In genomic region chr11:55571144-55571543, GRCm38 (mm10) we compare ENCODE assay signal across 9 mouse cellular contexts. TPM values are rescaled to one million over a fixed set of nuclear protein-coding genes. Genes with fewer than 3 reads are reported as not detected.
DNase-seq lines count a peak whose midpoint lies in the region; ATAC-seq lines count a peak whose summit lies in the region.
"Had no signal": no experiment of that assay in that cellular context is flagged by ENCODE, and none has a peak within 500 bp of the region (broad histone marks: within the 10 kb centered on the region; RNA-seq: fewer than 3 reads in every experiment).

No protein-coding gene starts in this region.

- DNase-seq in kidney, adult 11 months = peak; percentile 16
- DNase-seq in 416B (ENCODE audit: low read depth) = peak; percentile 38
- peak; percentile 65 for DNase-seq in NIH3T3 (ENCODE audit: low read depth)
- DNase-seq in cerebellum, postnatal 36 days = peak; percentile 27 to 40
- peak; percentile 47 to 53 for DNase-seq in kidney, postnatal 25 days
- DNase-seq in right cerebral cortex, postnatal 14 days = peak; percentile 49
- no peak for DNase-seq in heart, embryonic 10.5 days (ENCODE audit: low spot score)

- H3K27me3 ChIP-seq in kidney, embryonic 14.5 days (ENCODE audit: control insufficient read depth, insufficient read depth, low read length) = no peaks in the 10 kb centered on the region
- H3K27me3 ChIP-seq in heart, embryonic 10.5 days (ENCODE audit: insufficient read depth, poor library complexity, severe bottlenecking) = no peaks in the 10 kb centered on the region
- H3K27me3 ChIP-seq: embryonic facial prominence, embryonic 13.5 days had no signal

- no peaks in the 10 kb centered on the region for H3K9me3 ChIP-seq in kidney, embryonic 14.5 days (ENCODE audit: control insufficient read depth, low read length)
- no peaks in the 10 kb centered on the region for H3K9me3 ChIP-seq in heart, embryonic 10.5 days
- H3K9me3 ChIP-seq: embryonic facial prominence, embryonic 13.5 days had no signal

- no peak overlapping the region for H3K4me2 ChIP-seq in kidney, embryonic 14.5 days (replicated peaks; ENCODE audit: low read depth, low read length)
- H3K4me2 ChIP-seq: embryonic facial prominence, embryonic 13.5 days had no signal

- no peak overlapping the region for H3K9ac ChIP-seq in kidney, embryonic 14.5 days (ENCODE audit: low read depth, low read length)
- H3K9ac ChIP-seq: embryonic facial prominence, embryonic 13.5 days had no signal

- H3K4me1 ChIP-seq in kidney, embryonic 14.5 days (ENCODE audit: control insufficient read depth, insufficient read depth, low read length) = no peaks in the 10 kb centered on the region
- H3K4me1 ChIP-seq in heart, embryonic 10.5 days = peaks cover 6% of the 10 kb centered on the region
- H3K4me1 ChIP-seq: embryonic facial prominence, embryonic 13.5 days had no signal

- no peak for ATAC-seq in kidney, embryonic 14.5 days (ENCODE audit: low FRiP score, low TSS enrichment)

- no peaks in the 10 kb centered on the region for H3K36me3 ChIP-seq in kidney, embryonic 14.5 days (ENCODE audit: control insufficient read depth, insufficient read depth, low read length)
- no peaks in the 10 kb centered on the region for H3K36me3 ChIP-seq in heart, embryonic 10.5 days
- H3K36me3 ChIP-seq: embryonic facial prominence, embryonic 13.5 days had no signal

- 34% methylated on average over 2 of the region's 2 CpGs for WGBS in kidney, embryonic 14.5 days
- WGBS in heart, embryonic 10.5 days = 18% methylated on average over 2 of the region's 2 CpGs

- no peak overlapping the region for H3K4me3 ChIP-seq in kidney, embryonic 14.5 days (ENCODE audit: low read length)
- no peak overlapping the region for H3K4me3 ChIP-seq in heart, embryonic 10.5 days
- H3K4me3 ChIP-seq: embryonic facial prominence, embryonic 13.5 days had no signal

- H3K27ac ChIP-seq in kidney, embryonic 14.5 days (ENCODE audit: low read depth, low read length) = no peak overlapping the region
- H3K27ac ChIP-seq in heart, embryonic 10.5 days = no peak overlapping the region
- H3K27ac ChIP-seq: embryonic facial prominence, embryonic 13.5 days had no signal

RNA-seq across cellular contexts. Expression of gene Glra1, which starts 36.9 kb away (rescaled TPM):
- polyA plus RNA-seq in kidney, embryonic 14.5 days (2014; fragmentation: Nextera tagmentation; extraction: Ambion mirVana) = not detected in 2 replicates
- not detected in 2 replicates for polyA plus RNA-seq in heart, embryonic 10.5 days (2016; fragmentation: Nextera tagmentation; extraction: Ambion mirVana)
- polyA plus RNA-seq: embryonic facial prominence, embryonic 13.5 days had no signal
